Mouse (Mus musculus): ENCODE measurements at regions not wholly inside any gene's neighbourhood (a gene's known extent, or its start where the extent isn't known, plus 50 kb on each side); places are given as distances from the start of the nearest gene placed in this dataset.

GRCm38 (mm10) chr1:190417326-190417725, 246.8 kb upstream of the Prox1 start:
- no peak for DNase-seq
- H3K4me1 ChIP-seq (ENCODE audit: insufficient read depth): no peaks in the 10 kb centered on the region
- no peaks in the 10 kb centered on the region for H3K36me3 ChIP-seq (replicated peaks; ENCODE audit: insufficient read depth, low read length)
- no peak overlapping the region for H3K9ac ChIP-seq (replicated peaks)
- H3K9me3 ChIP-seq (ENCODE audit: low read length): no peaks in the 10 kb centered on the region
- TF ChIP-seq CTCF (IDR thresholded peaks at IDR 0.05; ENCODE audit: low read depth): no peak
- TF ChIP-seq EP300 (IDR thresholded peaks at IDR 0.05; ENCODE audit: low read depth): no peak
- no peak for ATAC-seq
- no peak overlapping the region for H3K4me2 ChIP-seq (ENCODE audit: low read depth, low read length)
- no peaks in the 10 kb centered on the region for H3K27me3 ChIP-seq (ENCODE audit: insufficient read depth, low read length)
- H3K4me3 ChIP-seq (ENCODE audit: low read depth, low read length): no peak overlapping the region
- no peak overlapping the region for H3K27ac ChIP-seq (ENCODE audit: low read depth)
- 35% methylated on average over 11 of the region's 11 CpGs for WGBS (ENCODE audit: insufficient replicate concordance)

- Histone ChIP-seq H3K4me2 (ENCODE audit: low read depth, low read length) (no peak overlapping the region), H3K9me3 (ENCODE audit: low read length) (no peaks in the 10 kb centered on the region), H3K9ac (replicated peaks) (no peak overlapping the region), H3K4me3 (ENCODE audit: low read depth, low read length) (no peak overlapping the region), H3K36me3 (replicated peaks; ENCODE audit: insufficient read depth, low read length) (no peaks in the 10 kb centered on the region), H3K27ac (ENCODE audit: low read depth) (no peak overlapping the region), H3K4me1 (ENCODE audit: insufficient read depth) (no peaks in the 10 kb centered on the region), H3K27me3 (ENCODE audit: insufficient read depth, low read length) (no peaks in the 10 kb centered on the region)
- TF ChIP-seq CTCF (IDR thresholded peaks at IDR 0.05; ENCODE audit: low read depth): no peak
- no peak for TF ChIP-seq EP300 (IDR thresholded peaks at IDR 0.05; ENCODE audit: low read depth)
- WGBS (ENCODE audit: insufficient replicate concordance): 84% methylated on average over 5 of the region's 5 CpGs
- DNase-seq (no peak), ATAC-seq (no peak)
Measured at GRCm38 (mm10) chr1:190411756-190412155, 241.2 kb upstream of the Prox1 start.

- H3K27me3 ChIP-seq (ENCODE audit: insufficient read depth, low read length): no peaks in the 10 kb centered on the region
- H3K36me3 ChIP-seq (replicated peaks; ENCODE audit: insufficient read depth, low read length): no peaks in the 10 kb centered on the region
- no peak overlapping the region for H3K4me3 ChIP-seq (ENCODE audit: low read depth, low read length)
- no peak overlapping the region for H3K4me2 ChIP-seq (ENCODE audit: low read depth, low read length)
- 69% methylated on average over 12 of the region's 12 CpGs for WGBS (ENCODE audit: insufficient replicate concordance)
- no peaks in the 10 kb centered on the region for H3K4me1 ChIP-seq (ENCODE audit: insufficient read depth)
- no peak overlapping the region for H3K27ac ChIP-seq (ENCODE audit: low read depth)
- DNase-seq: no peak
- H3K9ac ChIP-seq (replicated peaks): no peak overlapping the region
- no peaks in the 10 kb centered on the region for H3K9me3 ChIP-seq (ENCODE audit: low read length)
- no peak for TF ChIP-seq EP300 (IDR thresholded peaks at IDR 0.05; ENCODE audit: low read depth)
- TF ChIP-seq CTCF (IDR thresholded peaks at IDR 0.05; ENCODE audit: low read depth): no peak
- no peak for ATAC-seq
Measured at GRCm38 (mm10) chr1:190403335-190403734, 232.8 kb upstream of the Prox1 start.

- DNase-seq: no peak
- no peak overlapping the region for H3K4me2 ChIP-seq (ENCODE audit: low read depth, low read length)
- no peak overlapping the region for H3K9ac ChIP-seq (replicated peaks)
- no peaks in the 10 kb centered on the region for H3K9me3 ChIP-seq (ENCODE audit: low read length)
- 18% methylated on average over 6 of the region's 6 CpGs for WGBS (ENCODE audit: insufficient replicate concordance)
- H3K27me3 ChIP-seq (ENCODE audit: insufficient read depth, low read length): no peaks in the 10 kb centered on the region
- no peak for TF ChIP-seq CTCF (IDR thresholded peaks at IDR 0.05; ENCODE audit: low read depth)
- no peak for TF ChIP-seq EP300 (IDR thresholded peaks at IDR 0.05; ENCODE audit: low read depth)
- peak; percentile 55; the same call in 1 of the 2 replicates for ATAC-seq
- H3K4me1 ChIP-seq (ENCODE audit: insufficient read depth): no peaks in the 10 kb centered on the region
- no peak overlapping the region for H3K27ac ChIP-seq (ENCODE audit: low read depth)
- H3K4me3 ChIP-seq (ENCODE audit: low read depth, low read length): no peak overlapping the region
- H3K36me3 ChIP-seq (replicated peaks; ENCODE audit: insufficient read depth, low read length): no peaks in the 10 kb centered on the region
Measured at GRCm38 (mm10) chr1:190398308-190398707, 227.8 kb upstream of the Prox1 start.

GRCm38 (mm10) chr1:190397811-190398210, 227.3 kb upstream of the Prox1 start:
- Histone ChIP-seq H3K4me3 (ENCODE audit: low read depth, low read length) (no peak overlapping the region), H3K4me2 (ENCODE audit: low read depth, low read length) (no peak overlapping the region), H3K27me3 (ENCODE audit: insufficient read depth, low read length) (no peaks in the 10 kb centered on the region), H3K9me3 (ENCODE audit: low read length) (no peaks in the 10 kb centered on the region), H3K9ac (replicated peaks) (no peak overlapping the region), H3K4me1 (ENCODE audit: insufficient read depth) (no peaks in the 10 kb centered on the region), H3K36me3 (replicated peaks; ENCODE audit: insufficient read depth, low read length) (no peaks in the 10 kb centered on the region), H3K27ac (ENCODE audit: low read depth) (no peak overlapping the region)
- 27% methylated on average over 2 of the region's 2 CpGs for WGBS (ENCODE audit: insufficient replicate concordance)
- peak; percentile 70 for ATAC-seq
- TF ChIP-seq EP300 (IDR thresholded peaks at IDR 0.05; ENCODE audit: low read depth): no peak
- no peak for TF ChIP-seq CTCF (IDR thresholded peaks at IDR 0.05; ENCODE audit: low read depth)
- DNase-seq: no peak

- H3K27me3 ChIP-seq (ENCODE audit: insufficient read depth, low read length): no peaks in the 10 kb centered on the region
- DNase-seq (no peak), ATAC-seq (no peak)
- H3K9me3 ChIP-seq (ENCODE audit: low read length): no peaks in the 10 kb centered on the region
- H3K9ac ChIP-seq (replicated peaks): no peak overlapping the region
- H3K4me2 ChIP-seq (ENCODE audit: low read depth, low read length): no peak overlapping the region
- H3K4me1 ChIP-seq (ENCODE audit: insufficient read depth): no peaks in the 10 kb centered on the region
- 59% methylated on average over 6 of the region's 6 CpGs for WGBS (ENCODE audit: insufficient replicate concordance)
- no peak overlapping the region for H3K4me3 ChIP-seq (ENCODE audit: low read depth, low read length)
- H3K27ac ChIP-seq (ENCODE audit: low read depth): no peak overlapping the region
- no peaks in the 10 kb centered on the region for H3K36me3 ChIP-seq (replicated peaks; ENCODE audit: insufficient read depth, low read length)
- TF ChIP-seq EP300 (IDR thresholded peaks at IDR 0.05; ENCODE audit: low read depth) (no peak), CTCF (IDR thresholded peaks at IDR 0.05; ENCODE audit: low read depth) (no peak)
Measured at GRCm38 (mm10) chr1:190393061-190393460, 222.5 kb upstream of the Prox1 start.

- TF ChIP-seq EP300 (IDR thresholded peaks at IDR 0.05; ENCODE audit: low read depth) (no peak), CTCF (IDR thresholded peaks at IDR 0.05; ENCODE audit: low read depth) (no peak)
- no peaks in the 10 kb centered on the region for H3K27me3 ChIP-seq (ENCODE audit: insufficient read depth, low read length)
- H3K9me3 ChIP-seq (ENCODE audit: low read length): no peaks in the 10 kb centered on the region
- H3K9ac ChIP-seq (replicated peaks): no peak overlapping the region
- no peak overlapping the region for H3K4me2 ChIP-seq (ENCODE audit: low read depth, low read length)
- no peaks in the 10 kb centered on the region for H3K36me3 ChIP-seq (replicated peaks; ENCODE audit: insufficient read depth, low read length)
- ATAC-seq: no peak
- no peaks in the 10 kb centered on the region for H3K4me1 ChIP-seq (ENCODE audit: insufficient read depth)
- no peak overlapping the region for H3K4me3 ChIP-seq (ENCODE audit: low read depth, low read length)
- H3K27ac ChIP-seq (ENCODE audit: low read depth): no peak overlapping the region
- WGBS (ENCODE audit: insufficient replicate concordance): 62% methylated on average over 4 of the region's 4 CpGs
- DNase-seq: no peak
Measured at GRCm38 (mm10) chr1:190388853-190389252, 218.3 kb upstream of the Prox1 start.

Data from liver, postnatal 0 days (tissue).